Mouse (Mus musculus) CD8-positive naive resting alpha-beta T cell, adult 2 months (primary cell): ENCODE data around the gene Dusp2.
A peak's percentile ranks its signal among the peaks of the same experiment; 100 is the strongest.
"Not testable (repeated sequence)": the region's sequence is repeated elsewhere in the genome, so short reads cannot be mapped to it uniquely, and the experiment has no call there.

ENCODE experiments used
- DNase-seq, 2 experiments: peaks; one replicate each; pipeline ENCODE4 v3.0.0; 2022; ENCODE audit warnings: low read depth in 2 of 2, low spot score in 2 of 2

The Dusp2 gene

DNA sequence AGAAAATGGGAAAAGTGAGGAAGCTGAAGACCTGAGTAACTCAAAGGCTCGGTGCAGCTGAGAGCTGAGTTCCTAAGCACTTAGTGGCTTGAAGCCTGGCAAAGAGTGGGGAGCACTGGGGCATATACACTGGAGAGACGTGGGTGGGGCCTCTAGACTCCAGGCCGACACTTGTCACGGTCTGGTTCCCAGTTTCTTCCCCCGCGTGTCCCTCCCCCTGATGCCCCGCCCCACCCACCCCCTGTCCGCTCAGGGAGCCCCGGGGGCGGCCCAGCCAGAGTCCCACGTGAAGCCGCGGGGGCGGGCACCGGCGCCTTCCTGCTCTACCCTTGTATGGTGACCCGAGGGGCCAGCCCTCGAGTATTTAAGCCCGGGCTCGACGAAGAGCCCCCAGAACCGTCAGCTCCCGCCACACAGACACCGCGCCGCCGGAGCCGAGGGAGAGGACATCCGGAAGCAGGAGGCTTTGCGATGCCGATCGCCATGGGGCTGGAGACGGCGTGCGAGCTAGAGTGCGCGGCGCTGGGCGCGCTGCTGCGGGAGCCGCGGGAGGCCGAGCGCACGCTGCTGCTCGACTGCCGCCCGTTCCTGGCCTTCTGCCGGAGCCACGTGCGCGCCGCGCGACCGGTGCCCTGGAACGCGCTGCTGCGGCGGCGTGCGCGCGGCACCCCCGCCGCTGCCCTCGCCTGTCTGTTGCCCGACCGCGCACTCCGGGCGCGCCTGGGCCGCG is at the start of gene Dusp2:
Gene Dusp2, plus strand, starts transcription at position 393 of the 730 bp plus-strand sequence.
- peak; percentile 97 to 99 for DNase-seq

DNA sequence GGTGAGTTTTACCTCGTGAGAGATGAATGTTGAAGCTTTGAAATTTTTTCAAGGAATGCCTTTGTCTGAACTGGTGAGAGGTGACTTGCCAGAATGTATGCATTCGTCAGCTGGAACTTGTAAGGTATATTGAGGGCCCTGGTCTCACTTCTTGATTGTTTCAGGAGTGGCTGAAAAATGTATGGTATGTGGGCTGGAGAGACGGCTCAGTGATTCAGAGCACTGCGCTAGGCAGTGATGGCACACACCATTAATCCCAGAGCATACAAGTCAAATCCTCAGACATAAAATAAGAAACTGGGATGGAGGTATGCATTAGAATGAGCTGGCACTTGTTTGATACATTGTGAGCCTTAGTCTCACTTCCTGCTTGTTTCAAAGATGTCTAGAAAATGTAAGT is 43.7 kb upstream of the Dusp2 start:
- no peak for DNase-seq

DNA sequence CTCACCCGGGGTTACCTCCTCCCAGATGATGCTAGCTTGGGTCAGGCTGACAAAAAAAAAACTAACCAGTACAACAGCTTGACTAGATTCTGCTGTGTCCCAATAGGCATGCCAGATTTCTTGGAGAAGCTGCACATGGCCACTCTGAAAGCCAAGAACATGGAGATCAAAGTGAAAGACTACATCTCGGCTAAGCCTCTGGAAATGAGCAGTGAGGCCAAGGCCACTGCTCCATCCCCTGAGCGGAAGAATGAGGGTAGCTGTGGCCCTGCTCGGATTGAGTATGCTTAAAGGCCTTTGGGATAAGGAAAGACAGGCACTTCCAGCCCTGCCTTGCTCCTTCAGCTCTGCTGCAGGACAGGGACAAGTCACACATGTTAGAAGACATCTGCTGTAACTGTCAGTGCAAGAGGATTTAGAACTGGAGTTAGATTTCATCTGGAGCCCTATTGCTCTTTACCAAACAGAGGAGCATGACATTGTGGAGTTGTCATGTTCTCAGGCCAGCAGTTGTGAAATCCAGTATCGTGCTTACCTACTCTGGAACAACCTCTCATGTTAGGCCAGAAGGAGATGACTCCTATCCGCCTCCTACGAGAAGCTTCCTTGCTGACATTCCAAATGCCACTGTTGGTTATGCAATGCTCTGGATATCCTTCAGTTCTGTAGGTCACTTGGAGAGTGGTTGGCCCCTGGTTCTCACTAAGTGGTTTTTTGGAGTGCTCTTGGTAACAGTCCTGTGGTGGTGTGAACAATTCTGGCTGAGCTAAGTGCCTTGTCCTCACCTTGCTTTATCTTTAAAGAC is 38.8 kb upstream of the Dusp2 start:
- DNase-seq = no peak

DNA sequence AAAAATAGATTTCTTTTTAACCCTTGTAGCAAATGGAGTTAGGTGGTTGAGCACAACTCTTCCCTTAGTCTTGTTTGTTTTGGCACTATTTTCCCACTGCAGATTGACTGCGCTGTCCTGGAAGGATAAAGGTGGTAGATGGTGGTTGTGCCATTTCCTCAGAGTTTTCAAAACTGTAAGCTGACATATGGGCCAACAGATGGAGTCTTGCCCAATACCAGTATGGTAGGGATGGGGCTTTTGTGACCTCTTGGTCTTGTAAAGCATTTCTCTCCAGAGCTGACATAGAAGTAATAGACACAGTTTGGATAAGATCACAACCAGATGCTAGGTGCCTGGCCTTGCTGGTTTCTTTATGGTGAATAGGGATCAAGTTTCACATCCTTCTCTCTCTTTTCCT is 37.9 kb upstream of the Dusp2 start:
- DNase-seq = no peak

DNA sequence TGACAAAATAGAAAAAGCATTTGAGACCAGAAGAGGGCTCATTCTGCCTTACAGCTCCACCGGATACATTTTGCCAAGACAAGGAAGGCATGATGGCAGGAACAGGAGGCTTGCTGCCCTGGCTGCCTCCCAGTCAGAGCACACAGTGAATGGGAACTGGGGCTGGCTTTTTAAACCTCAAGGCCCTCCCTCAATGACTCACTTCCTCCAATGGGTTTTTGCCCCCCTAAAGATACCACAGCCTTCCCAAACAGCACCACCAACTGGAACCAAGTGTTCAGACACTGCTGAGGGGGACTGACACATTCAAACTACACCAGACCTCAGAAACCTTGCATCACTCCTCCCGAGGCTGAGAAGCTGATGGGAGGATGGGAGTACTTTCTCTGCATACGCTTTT is 35.3 kb upstream of the Dusp2 start:
- DNase-seq = no peak

DNA sequence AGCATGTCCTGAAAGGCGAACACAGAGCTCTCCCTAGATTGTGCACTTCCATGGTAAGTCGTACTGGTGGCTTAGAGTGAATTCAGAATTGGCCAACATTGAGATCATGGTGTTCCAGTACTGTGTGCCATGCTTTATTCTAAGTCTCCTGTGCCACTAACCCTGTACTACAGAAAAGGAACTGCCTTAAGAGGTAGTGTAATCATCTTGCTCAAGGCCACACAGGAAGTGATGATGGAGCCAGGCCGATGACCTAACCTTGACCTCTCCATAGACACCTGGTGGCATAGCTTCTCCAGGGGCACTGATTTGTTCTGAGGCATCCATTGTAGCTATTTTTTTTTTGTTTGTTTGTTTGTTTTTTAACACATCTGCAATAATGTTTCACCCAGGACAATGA is 34.1 kb upstream of the Dusp2 start:
- no peak for DNase-seq

DNA sequence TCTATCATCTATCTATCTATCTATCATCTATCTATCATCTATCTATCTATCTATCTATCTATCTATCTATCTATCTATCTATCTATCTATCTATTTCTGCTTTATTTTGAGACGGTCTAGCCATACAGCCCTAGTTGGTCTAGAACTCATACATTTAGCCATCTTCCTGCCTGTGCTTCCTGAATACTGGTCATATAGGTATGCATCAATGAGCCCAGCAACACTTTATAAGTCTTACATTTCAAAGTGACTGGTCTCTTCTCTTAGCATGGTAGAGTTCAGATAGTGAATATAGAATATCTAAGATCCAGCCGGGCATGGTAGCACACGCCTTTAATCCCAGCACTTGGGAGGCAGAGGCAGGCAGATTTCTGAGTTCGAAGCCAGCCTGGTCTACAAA is 31.8 kb upstream of the Dusp2 start:
- not testable (repeated sequence) for DNase-seq

DNA sequence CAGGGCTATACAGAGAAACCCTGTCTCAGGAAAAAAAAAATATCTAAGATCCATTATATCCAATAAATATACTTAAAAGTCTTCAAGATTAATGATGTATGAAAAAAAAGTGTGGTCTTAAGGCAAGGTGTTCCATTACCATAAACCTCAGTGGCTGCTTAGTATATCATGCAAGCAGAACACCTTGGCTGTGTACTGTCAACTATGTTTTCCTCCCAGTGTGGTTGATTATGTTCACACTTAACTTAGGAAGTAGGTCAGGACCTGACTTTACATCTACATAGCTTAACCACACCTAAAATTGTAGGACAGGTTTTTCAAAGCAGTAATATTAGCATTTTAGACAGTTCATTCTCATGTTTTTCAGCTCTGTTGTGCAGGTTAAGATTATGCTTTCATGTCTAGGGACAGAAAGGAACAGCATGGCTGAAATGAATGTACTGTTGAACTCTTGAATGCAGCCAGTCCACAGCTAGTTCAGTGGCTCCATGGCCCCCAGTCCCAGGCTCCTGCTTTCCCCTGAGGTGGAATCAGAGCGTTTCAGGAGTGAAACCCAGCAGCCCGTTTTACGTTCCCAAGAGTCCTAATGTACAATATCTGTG is 31.2 kb upstream of the Dusp2 start:
- DNase-seq = no peak

DNA sequence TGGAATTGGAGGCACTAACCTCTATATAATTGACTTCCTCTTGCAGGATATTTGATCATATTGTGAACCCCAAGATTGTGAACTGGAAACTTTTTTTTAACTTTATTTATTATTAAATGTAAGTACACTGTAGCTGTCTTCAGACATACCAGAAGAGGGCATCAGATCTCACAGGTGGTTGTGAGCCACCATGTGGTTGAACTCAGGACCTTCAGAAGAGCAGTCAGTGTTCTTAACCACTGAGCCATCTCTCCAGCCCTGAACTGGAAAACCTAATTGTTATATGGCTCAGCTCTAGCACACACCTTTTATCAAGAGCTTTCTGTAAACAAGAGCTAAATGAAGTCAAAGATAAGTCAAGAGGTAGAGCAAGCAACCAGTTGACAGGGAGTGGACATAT is 29.8 kb upstream of the Dusp2 start:
- no peak for DNase-seq

DNA sequence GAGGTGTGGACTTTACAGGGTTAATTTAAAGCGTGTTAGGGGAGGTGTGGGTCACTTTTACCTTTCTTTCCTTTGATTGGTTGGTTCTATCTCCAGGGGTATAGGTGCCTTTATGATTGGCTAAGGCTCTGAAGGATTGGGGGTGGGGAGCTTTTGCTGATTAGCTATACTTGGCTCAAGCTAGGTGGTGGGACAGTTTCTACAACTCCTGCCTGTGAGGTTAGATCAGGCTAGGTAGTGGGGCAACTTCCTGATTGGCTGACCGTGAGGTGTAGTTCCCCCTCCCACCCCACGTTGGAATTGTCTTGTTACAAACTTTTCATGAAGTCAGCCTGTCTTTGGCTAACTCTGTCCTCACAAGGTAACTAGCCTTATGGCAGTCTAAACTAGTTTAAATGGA is 28.8 kb upstream of the Dusp2 start:
- DNase-seq = no peak

DNA sequence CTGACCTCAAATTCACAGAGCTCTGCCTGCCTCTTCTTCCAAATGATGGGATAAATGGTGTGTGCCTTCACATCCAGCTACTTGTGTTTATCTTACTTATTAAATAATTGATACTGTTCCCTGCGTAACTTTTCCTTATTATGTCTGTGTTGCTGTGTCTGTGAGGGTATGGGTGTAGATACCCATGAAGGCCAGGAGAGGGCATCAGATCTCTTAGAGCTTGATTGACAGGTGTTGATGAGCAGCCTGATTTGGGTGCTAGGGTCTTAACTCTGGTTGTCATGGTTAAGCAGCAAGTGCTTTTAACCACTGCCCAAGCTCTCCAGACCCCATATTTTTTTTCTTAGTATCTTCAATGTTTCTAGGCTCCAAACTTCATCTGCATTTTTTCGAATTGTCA is 27.3 kb upstream of the Dusp2 start:
- peak in 1 of 2 experiments; percentile 44 for DNase-seq

DNA sequence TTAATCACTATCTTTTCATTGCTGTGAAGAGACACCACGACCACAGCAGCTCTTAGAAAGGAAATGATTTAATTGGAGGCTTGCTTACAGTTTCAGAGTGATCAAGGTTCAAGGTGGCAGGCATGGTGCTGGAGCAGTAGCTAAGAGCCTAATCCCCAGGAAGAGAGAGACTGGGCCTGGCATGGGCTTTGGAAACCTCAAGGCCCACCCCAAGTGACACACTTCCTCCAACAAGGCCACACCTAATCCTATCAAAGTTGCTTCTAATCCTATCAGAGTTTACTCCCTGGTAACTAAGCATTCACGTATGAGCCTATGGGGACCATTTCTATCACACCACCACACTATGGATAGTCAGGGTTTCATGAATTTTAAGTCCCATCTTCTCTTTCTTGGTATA is 25.7 kb upstream of the Dusp2 start:
- DNase-seq = no peak

DNA sequence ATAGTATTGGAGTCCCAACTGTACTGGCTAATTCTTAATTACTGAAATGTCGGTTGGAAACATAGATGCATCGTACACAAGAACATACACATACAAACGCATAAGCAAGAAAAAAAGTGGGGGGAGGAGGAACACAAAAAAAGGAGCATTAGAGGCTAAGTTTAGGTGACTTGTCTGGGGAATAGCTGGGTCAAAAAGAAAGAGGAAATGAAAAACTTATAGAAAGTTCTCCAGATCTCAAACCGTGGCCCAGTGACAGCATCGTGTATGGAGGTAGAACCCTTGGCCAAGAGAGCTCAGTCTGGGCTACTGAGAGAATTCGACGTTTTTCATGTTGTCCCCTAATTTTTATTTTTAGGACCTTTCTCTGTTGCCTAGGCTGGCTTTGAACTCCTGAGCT is 25.3 kb upstream of the Dusp2 start:
- no peak for DNase-seq

DNA sequence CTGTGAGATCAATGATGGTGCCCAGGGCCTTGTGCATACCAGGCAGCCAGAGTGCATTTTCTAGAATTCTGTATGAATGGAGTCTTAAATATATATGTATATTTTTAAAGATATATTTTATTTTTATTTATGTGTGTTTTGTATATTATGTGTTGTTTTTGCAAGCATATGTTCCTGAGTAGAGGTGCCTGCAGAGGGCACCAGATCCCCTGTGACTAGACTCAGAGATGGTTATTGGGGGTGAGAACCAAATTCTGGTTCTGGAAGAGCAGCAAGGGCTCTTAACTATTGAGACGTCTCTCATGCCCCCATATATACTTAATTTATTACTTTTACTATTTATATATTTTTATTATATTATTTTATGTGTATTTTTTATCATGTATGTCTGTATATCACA is 24.8 kb upstream of the Dusp2 start:
- no peak for DNase-seq

DNA sequence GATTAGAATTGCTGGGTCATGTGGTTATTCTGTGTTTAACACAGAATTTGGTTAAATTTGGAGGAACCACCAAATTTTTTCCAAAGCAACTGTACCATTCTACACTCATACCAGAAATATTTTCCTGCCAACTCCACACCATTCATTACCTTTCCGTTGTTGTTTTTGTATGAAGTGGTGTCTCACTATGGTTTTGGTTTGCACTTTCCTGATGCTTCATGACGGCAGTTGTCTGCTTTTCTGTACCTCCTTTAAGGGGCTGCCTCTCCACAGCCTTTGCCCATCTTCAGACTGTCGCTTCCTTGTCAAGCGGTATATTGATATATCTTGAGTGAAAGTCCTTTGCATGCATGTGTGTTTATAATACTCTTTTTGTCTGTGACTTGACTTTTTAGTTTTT is 23.2 kb upstream of the Dusp2 start:
- DNase-seq = peak in 1 of 2 experiments; percentile 32

DNA sequence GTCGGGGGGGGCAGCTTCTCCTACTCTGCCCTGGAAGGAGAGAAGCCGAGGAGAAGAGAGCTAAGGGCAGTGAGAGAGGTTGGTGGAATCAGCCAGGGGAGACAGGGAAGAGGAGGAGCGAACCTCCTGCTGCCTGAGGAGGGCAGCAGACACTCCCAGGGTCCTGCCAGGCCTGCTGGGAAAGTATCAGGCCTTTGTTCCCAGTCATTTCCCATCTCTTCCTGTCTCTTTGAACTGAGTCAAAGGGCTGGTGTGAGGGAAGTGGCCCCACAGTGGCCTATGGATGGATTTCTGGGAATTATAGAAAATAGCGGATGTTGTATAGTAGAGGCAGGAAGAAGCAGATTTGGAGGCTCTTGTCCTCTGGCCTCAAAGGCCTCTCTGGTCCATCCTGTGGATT is 22.1 kb upstream of the Dusp2 start:
- no peak for DNase-seq

DNA sequence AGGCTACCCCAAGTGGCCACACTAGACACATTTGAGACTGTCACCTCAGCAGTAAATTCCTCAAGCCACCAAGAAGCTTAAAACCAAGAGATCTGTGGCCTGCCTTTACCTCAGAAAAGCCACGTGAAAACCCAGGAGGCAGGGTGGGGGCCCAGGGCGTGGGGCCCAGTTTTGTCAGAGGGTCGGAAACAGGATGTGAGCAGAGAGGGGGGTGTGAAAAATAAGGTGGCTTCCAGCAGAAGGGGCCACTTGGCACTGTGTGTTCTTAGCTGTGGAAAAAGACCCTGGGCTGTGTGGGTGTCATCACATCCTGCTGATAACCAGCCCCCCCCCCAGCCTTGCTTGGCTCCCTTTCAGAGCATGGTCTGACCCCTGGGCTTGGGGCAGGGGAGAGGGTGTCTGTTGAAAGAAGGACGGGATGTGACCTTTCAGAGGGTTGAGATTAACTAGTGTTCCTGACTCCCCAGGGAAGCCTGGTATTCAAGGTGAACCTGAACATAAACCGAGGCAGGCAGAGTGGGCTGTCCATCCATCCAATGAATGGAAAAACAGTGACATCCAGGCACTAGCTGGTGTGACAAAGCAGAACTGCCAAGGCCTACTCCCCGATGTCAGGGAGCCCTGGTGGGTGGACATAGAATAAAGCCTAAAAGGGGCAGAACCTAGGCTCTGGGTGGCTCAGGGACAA is 21.3 kb upstream of the Dusp2 start:
- peak; percentile 87 to 93 for DNase-seq

DNA sequence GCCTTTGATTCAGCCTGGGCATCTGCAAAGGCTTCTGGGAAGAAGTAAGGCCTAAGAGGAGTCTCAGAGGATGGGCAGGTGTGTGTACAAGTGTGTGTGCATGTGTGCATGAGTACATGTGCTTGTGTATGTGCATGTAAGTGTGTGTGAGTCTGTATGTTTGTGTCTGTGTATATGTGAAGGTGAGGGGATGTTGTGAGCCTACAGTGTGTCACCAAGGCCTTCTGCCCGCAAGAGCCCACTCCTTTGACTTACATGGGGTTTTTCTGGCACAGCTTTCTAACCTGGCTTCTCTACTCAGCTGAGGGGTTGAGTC is 20.8 kb upstream of the Dusp2 start:
- DNase-seq = no peak

DNA sequence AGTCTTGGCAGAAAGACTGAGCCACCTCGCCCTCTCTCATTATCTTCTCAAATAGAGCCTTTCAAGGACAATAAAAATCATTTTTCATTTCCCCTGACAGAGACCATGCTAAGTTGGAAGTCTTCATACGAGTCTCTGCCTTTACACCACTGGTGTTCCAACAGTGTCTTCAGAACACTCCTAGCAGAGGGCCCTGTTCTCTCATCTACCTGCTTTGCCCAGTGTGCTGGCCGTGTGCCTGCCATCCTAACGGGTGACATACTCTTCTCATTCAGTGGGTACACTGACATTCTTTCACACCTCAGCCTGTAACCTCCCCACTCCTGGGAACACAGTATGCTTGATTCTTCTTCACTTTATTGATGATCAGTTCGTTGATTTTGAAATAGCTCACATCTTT is 19.5 kb upstream of the Dusp2 start:
- DNase-seq = no peak

DNA sequence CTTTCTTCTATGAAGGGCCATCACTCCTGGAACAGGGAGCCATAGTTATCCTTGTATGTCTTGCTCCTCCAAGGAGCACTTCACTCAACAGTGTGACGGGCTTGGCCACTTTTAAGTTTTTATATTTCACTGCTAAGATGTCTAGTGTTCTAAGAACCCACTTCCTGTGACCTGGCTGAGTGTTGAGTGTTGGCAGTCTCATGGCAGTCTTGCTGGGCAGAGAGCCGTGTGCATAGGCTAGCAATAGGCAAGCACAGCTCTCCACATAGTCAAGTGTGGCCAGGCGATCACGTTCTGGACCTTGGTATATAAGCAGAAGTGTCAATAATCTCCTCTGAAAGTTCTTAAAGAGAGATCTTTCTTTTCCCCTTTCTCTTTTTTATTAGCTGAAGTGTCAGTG is 17.8 kb upstream of the Dusp2 start:
- DNase-seq = peak; percentile 45 to 58

DNA sequence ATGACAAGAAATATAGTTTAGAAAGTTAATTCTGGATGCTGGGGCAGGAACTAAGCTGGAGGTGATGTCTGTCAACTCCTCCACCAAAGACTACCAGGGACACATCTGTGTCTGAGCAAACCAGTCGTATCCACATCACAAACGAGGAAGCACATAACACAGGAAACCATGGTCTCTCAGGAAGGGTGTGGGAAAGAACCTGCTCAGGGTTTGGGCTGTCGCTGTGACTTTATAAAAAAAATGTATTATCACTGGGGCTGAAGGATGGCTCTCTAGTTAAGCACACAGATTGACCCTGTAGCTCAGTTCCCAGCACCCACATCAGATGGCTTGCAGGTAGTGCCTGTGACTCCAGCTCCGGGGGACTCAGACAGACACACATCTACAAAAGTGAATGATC is 16.9 kb upstream of the Dusp2 start:
- no peak for DNase-seq
